In the genomic region with DNA sequence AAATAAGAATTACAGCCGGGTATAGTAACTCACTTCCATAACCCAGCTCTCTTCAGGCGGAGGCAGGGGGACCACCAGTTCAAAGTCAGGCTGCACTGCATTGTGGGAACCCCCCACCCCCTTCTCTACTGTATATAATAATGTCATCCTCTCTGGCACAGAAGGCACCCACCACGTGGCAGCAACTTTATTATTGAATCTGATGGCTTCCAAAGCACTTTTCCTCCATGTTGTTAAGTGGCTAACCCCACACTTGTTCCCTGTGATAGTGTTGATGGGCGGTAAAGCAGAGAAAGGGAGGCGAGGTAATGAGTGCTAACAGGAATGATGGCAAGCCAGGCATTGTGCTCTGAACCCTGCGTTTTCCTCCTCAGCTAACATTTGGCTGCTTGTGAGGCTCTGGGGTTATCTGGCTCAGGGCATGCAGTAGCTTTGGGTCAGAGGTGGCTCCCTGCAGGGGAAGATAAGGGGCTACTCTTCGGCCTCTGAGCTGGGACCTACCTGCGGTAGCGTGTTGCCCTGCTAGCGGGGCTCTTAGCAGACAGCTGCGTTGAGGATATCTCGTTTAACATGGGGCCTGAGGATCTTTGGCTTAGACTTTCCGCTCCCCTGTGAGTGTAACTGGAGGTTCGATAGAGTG, we compare ENCODE assay signal across 9 mouse cellular contexts. TPM values are rescaled to one million over a fixed set of nuclear protein-coding genes. Genes with fewer than 3 reads are reported as not detected.
DNase-seq lines count a peak whose midpoint lies in the region; ATAC-seq and TF ChIP-seq lines count a peak whose summit lies in the region.
"Had no signal": no experiment of that assay in that cellular context is flagged by ENCODE, and none has a peak within 500 bp of the region (broad histone marks: within the 10 kb centered on the region; RNA-seq: fewer than 3 reads in every experiment).

No protein-coding gene starts in this region.

- H3K27me3 ChIP-seq in neural tube, embryonic 11.5 days (ENCODE audit: control insufficient read depth, insufficient read depth, low read length): no peaks in the 10 kb centered on the region
- H3K27me3 ChIP-seq in hindbrain, embryonic 10.5 days (ENCODE audit: insufficient read depth, poor library complexity, severe bottlenecking): no peaks in the 10 kb centered on the region
- H3K27me3 ChIP-seq in liver, postnatal 0 days (ENCODE audit: insufficient read depth, low read length): no peaks in the 10 kb centered on the region

- WGBS in neural tube, embryonic 11.5 days: 81% methylated on average over 14 of the region's 14 CpGs
- 78% methylated on average over 14 of the region's 14 CpGs for WGBS in hindbrain, embryonic 10.5 days
- WGBS in liver, postnatal 0 days (ENCODE audit: insufficient replicate concordance): 38% methylated on average over 14 of the region's 14 CpGs

- 0 out of 2 replicates have a peak overlapping the region, but pooled peaks have one; percentile 20 for H3K27ac ChIP-seq in neural tube, embryonic 11.5 days (ENCODE audit: low read depth, low read length)
- H3K27ac ChIP-seq in hindbrain, embryonic 10.5 days: peak overlapping the region; percentile 91
- peak overlapping the region; percentile 94 for H3K27ac ChIP-seq in liver, postnatal 0 days (ENCODE audit: low read depth)

- H3K4me3 ChIP-seq in neural tube, embryonic 11.5 days (ENCODE audit: low read depth, low read length): peak overlapping the region; percentile 81
- peak overlapping the region; percentile 90 for H3K4me3 ChIP-seq in hindbrain, embryonic 10.5 days
- peak overlapping the region; percentile 86 for H3K4me3 ChIP-seq in liver, postnatal 0 days (ENCODE audit: low read depth, low read length)

- H3K9ac ChIP-seq in neural tube, embryonic 11.5 days (ENCODE audit: low read length): peak overlapping the region; percentile 87; the same call in 1 of the 2 replicates
- H3K9ac ChIP-seq in liver, postnatal 0 days (replicated peaks): peak overlapping the region; percentile 87

- intact Hi-C loops in left cerebral cortex, postnatal 10 days (cut with DNase I): loop anchor here (10.0 kb wide), 1 partner anchor 289 kb away; no protein-coding TSS in a partner anchor
- intact Hi-C loops in left cerebral cortex, postnatal 14 days (cut with DNase I): no loop called here

- peaks cover 22% of the 10 kb centered on the region for H3K4me1 ChIP-seq in neural tube, embryonic 11.5 days (ENCODE audit: control insufficient read depth, insufficient read depth, low read length)
- H3K4me1 ChIP-seq in hindbrain, embryonic 10.5 days (replicated peaks): peaks cover 57% of the 10 kb centered on the region
- H3K4me1 ChIP-seq in liver, postnatal 0 days (ENCODE audit: insufficient read depth): peaks cover 57% of the 10 kb centered on the region

- DNase-seq in neural tube, embryonic 11.5 days (ENCODE audit: low spot score): no peak
- no peak for DNase-seq in neural tube, embryonic 10.5 days (ENCODE audit: extremely low spot score, low spot score)
- DNase-seq in hindbrain, embryonic 10.5 days (ENCODE audit: low spot score): no peak
- DNase-seq in liver, postnatal 0 days: peak; percentile 74
- no peak for DNase-seq in left cerebral cortex, postnatal 10 days (ENCODE audit: extremely low spot score in 1 of 2, low spot score in 2 of 2)
- no peak for DNase-seq in left cerebral cortex, postnatal 14 days (ENCODE audit: low spot score in 2 of 2)
- no peak for DNase-seq in lung, adult 18-20 months
- no peak for DNase-seq in embryo, embryonic 11 days
- DNase-seq: heart, postnatal 10 days had no signal

- peak; percentile 96 for TF ChIP-seq EP300 in liver, postnatal 0 days (IDR thresholded peaks at IDR 0.05; ENCODE audit: low read depth)

- no peak for TF ChIP-seq CTCF in liver, postnatal 0 days (IDR thresholded peaks at IDR 0.05; ENCODE audit: low read depth)

- peak overlapping the region; percentile 89; the same call in 1 of the 2 replicates for H3K4me2 ChIP-seq in neural tube, embryonic 11.5 days (ENCODE audit: low read depth)
- H3K4me2 ChIP-seq in liver, postnatal 0 days (ENCODE audit: low read depth, low read length): peak overlapping the region; percentile 80

- 0 out of 2 replicates have a peak, but pooled peaks cover under 1% of the 10 kb centered on the region for H3K36me3 ChIP-seq in neural tube, embryonic 11.5 days (ENCODE audit: control insufficient read depth, insufficient read depth, low read length)
- H3K36me3 ChIP-seq in hindbrain, embryonic 10.5 days: peaks cover 21% of the 10 kb centered on the region
- H3K36me3 ChIP-seq in liver, postnatal 0 days (replicated peaks; ENCODE audit: insufficient read depth, low read length): peaks cover 41% of the 10 kb centered on the region

- ATAC-seq in neural tube, embryonic 11.5 days (ENCODE audit: insufficient read depth, low FRiP score, low TSS enrichment): no peak
- ATAC-seq in liver, postnatal 0 days: peak; percentile 8

- no peaks in the 10 kb centered on the region for H3K9me3 ChIP-seq in neural tube, embryonic 11.5 days (ENCODE audit: control insufficient read depth, low read length)
- H3K9me3 ChIP-seq in hindbrain, embryonic 10.5 days: no peaks in the 10 kb centered on the region
- no peaks in the 10 kb centered on the region for H3K9me3 ChIP-seq in liver, postnatal 0 days (ENCODE audit: low read length)

RNA-seq across cellular contexts. Expression of a gene that starts 1.8 kb away (rescaled TPM):
- 192 and 194 TPM in 2 replicates for polyA plus RNA-seq in neural tube, embryonic 11.5 days (2014; fragmentation: Nextera tagmentation; extraction: Ambion mirVana)
- polyA plus RNA-seq in hindbrain, embryonic 10.5 days (2016; fragmentation: Nextera tagmentation; extraction: Ambion mirVana): 230 and 235 TPM in 2 replicates
- 349 and 355 TPM in 2 replicates for polyA plus RNA-seq in liver, postnatal 0 days (2015; fragmentation: Nextera tagmentation; extraction: Ambion mirVana)
- 10 to 100 TPM; 62.9 to 65.1 TPM for total RNA-seq in left cerebral cortex, postnatal 10 days (2021)
- 10 to 100 TPM; 62.5 to 64.1 TPM for total RNA-seq in left cerebral cortex, postnatal 14 days (2021)

RNA-seq across cellular contexts. Expression of a gene that starts 24.6 kb away (rescaled TPM):
- 0.05 and 0.18 TPM in 2 replicates for polyA plus RNA-seq in neural tube, embryonic 11.5 days (2014; fragmentation: Nextera tagmentation; extraction: Ambion mirVana)
- 0.09 and 0.15 TPM in 2 replicates for polyA plus RNA-seq in hindbrain, embryonic 10.5 days (2016; fragmentation: Nextera tagmentation; extraction: Ambion mirVana)
- 1.3 and 2.3 TPM in 2 replicates for polyA plus RNA-seq in liver, postnatal 0 days (2015; fragmentation: Nextera tagmentation; extraction: Ambion mirVana)
- total RNA-seq in left cerebral cortex, postnatal 10 days (2021): under 1 TPM; 0.79 to 0.81 TPM
- total RNA-seq in left cerebral cortex, postnatal 14 days (2021): 1 to 10 TPM; 1.1 to 1.4 TPM

Comparison
In these comparisons a context has a peak if more than half of its experiments do, and no peak if none do; other contexts are left out.
1. H3K27ac ChIP-seq: peak in every context shown above with its lines; median percentile 94 in liver, postnatal 0 days; 91 in hindbrain, embryonic 10.5 days; 20 in neural tube, embryonic 11.5 days.